Mouse (Mus musculus): ENCODE results near the gene Rasgef1b. TPM values are rescaled to one million over a fixed set of nuclear protein-coding genes. Genes with fewer than 3 reads are reported as not detected.

The Rasgef1b gene
- total RNA-seq (2021) = under 1 TPM; 0.36 to 0.37 TPM
- long read RNA-seq, experiment 1 = 0 reads
- long read RNA-seq, experiment 2 = 0 reads

GRCm38 (mm10) chr5:99728649-99729212, at the start of gene Rasgef1b:
TSS of gene Rasgef1b (minus strand) at chr5:99729065.
- peak; percentile 33 to 62 for DNase-seq
- intact Hi-C loops (cut with DNase I) = no loop called here

- no peak for DNase-seq
- intact Hi-C loops (cut with DNase I) = no loop called here
These were observed 46.5 kb upstream of the Rasgef1b start for GRCm38 (mm10) chr5:99775342-99775741.

GRCm38 (mm10) chr5:99773265-99773664, 44.4 kb upstream of the Rasgef1b start:
- DNase-seq = no peak
- intact Hi-C loops (cut with DNase I) = no loop called here

GRCm38 (mm10) chr5:99764246-99764645, 35.4 kb upstream of the Rasgef1b start:
- intact Hi-C loops (cut with DNase I) = loop anchor here (10.0 kb wide), 1 partner anchor 69 kb away; no protein-coding TSS in a partner anchor
- DNase-seq = no peak

DNA sequence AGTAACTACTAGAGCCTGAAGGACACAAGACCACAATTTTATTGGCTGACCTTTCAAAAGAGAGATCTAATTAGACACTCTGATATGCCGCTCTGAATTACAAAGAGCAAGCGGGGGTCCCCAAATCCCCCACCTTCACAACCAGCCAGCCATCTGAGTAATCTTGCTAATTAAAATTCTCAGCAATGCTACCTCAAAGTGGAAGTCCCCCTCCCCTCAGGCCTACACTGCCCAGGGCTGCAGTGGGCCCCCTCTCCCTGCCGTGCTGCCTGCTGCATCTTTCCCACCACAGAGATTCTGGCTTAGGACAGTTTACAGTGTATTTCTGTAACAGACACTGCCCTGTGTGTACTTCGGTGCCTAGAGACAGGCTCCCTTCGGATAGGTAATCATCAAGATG, 30.0 kb upstream of the Rasgef1b start:
- intact Hi-C loops (cut with DNase I) = no loop called here
- no peak for DNase-seq

GRCm38 (mm10) chr5:99753843-99754242, 25.0 kb upstream of the Rasgef1b start:
- DNase-seq = no peak
- intact Hi-C loops (cut with DNase I) = no loop called here

GRCm38 (mm10) chr5:99753368-99753767, 24.5 kb upstream of the Rasgef1b start:
- no peak for DNase-seq
- intact Hi-C loops (cut with DNase I) = no loop called here

DNA sequence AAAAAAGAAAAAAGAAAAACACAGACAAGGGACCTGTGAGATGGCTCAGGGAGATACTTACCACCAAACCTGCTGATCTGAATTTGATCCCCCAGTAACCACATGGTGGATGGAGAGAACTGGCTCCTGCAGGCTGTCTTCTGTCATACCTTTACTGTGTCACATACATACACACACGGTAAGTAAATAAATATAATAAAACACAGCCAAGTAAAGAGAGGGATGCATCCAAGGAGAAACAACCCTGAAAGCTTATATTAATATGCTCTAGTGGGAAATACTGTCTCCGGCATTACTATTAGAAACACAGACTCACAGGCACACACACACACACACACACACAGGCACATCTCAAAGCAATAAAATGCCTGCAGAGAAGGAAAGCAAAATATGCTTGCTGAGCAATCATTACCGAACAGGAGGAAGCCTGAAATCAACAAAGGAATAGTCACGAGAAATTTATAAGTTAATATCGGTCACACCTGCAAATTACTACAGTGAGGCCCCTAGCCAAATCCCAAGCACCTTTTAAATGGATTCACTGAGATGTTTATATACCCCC, 23.9 kb upstream of the Rasgef1b start:
- no peak for DNase-seq
- intact Hi-C loops (cut with DNase I) = no loop called here

GRCm38 (mm10) chr5:99748417-99748816, 19.6 kb upstream of the Rasgef1b start:
- DNase-seq = no peak

DNA sequence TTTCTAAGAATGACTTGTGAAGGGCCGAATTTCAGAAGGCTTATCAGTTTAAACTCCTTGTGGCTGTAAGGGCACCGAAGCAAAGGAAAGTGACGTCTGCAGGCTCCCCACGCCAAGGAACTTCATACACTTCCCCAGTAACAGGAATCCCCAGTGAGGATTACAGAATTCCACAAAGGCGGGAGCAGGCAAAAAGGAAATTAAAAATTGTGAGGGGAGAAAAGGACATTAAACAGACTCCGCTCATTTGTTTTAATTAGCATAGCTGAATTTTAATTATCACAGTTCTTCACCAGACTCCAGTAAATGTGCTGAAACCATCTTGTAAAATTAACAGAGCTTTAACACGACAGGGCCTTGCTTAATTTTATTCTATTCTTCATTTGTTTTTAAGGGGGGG, 17.2 kb upstream of the Rasgef1b start:
- intact Hi-C loops (cut with DNase I) = no loop called here
- no peak for DNase-seq

More at GRCm38 (mm10) chr5:99748417-99748816, 19.6 kb upstream of the Rasgef1b start:
- intact Hi-C loops (cut with DNase I) = no loop called here

DNA sequence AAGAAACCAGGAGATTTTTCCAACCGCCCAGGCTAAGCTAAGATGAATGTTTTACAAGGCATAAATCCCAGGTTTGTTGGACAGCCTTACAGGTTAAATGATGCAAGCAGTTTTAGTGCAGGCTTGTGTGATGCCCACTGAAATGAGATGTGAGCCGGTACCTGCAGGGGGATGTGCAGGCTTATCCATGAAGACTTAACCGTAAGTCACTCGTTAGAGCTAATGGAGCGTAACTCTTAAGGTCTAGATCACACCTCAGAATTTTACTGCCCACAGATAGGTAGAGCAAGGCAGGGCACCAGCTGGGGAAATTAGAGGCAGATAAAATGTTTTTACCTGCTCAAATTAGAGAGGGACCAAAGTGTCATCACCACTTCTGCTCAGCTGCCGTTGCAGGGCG, 14.0 kb upstream of the Rasgef1b start:
- no peak for DNase-seq
- intact Hi-C loops (cut with DNase I) = no loop called here

GRCm38 (mm10) chr5:99742056-99742455, 13.2 kb upstream of the Rasgef1b start:
- DNase-seq = no peak
- intact Hi-C loops (cut with DNase I) = no loop called here

DNA sequence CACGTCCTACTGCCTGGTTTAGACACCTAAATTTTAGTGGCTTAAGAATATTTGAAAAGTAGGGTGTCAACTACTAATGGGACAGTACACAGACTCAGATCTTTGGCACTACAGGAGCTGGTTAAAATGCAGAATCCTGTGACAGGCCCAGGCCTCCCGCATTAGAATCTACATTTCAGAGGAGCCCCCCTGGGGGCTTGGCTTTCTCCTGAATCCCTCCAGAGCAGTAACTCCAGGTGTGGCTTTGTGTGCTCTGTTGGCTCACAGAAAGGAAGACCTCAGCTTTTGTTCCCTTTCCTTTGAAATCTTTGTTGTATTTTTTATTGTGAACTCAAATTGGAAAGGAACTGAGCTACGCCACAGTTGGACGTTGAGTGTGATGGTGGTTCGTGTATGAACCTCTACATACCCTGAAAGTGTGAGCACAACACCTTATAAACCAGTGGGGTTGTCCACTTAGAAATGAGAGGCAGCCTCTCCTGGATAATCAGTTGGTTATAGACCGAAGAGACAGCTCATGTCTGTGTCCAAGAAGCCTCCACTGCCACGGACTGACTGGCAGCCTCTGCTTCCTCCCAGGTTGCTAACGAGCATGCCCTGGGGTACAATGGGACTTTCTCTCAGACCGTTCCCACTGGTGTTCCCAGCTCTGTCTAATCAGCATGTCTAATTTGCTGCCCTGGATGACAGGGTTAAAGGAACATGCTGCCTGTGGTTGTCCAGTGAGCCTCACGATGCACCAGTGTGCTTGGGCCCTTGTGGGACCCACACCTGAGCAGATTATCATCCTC, 9.3 kb upstream of the Rasgef1b start:
- intact Hi-C loops (cut with DNase I) = no loop called here
- no peak for DNase-seq

DNA sequence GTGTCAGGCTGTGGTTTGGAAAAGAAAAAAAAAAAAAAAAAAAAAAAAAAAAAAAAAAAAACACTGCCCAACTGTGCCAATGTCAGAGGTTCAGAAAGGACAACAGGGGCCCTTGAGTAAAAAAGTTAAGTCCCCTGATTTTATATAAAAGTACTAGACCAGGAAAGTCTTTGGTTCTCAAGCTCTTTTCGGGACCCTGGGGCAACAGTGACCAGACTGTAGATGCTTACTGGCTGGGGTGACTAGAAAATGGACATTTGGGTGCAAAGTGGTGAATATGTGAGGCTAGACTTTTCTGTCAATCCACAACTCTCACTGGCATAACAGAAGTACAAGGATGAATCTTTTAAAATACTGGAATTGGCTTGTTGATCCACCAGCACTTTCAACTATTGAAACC, 1.1 kb upstream of the Rasgef1b start:
- intact Hi-C loops (cut with DNase I) = no loop called here
- DNase-seq = no peak

DNA sequence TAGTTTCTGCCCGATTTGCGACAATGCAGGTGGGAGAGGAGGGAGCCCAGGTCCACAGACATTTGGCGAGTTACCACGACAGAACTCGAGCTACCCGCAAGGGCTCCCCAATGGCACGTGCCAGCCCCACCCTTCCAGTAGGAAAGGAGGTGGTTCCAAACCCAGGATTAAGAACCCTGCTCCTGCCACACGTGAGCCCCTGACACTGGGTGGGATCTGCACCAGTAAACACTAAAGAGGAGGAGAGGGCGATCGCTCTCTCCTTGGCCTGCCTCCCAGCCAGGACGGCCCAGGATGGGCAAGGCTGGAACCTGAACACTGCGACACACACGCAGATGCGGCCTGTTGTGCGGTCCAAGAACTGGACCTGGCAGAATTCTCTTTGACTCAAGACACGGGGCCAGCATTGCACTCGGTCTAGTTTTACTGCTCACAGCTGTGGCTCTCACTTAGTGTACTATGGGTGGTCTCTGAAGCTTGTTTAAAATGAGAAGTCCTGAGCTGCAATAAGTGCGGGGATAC, 557 bp upstream of the Rasgef1b start:
- intact Hi-C loops (cut with DNase I) = no loop called here

DNA sequence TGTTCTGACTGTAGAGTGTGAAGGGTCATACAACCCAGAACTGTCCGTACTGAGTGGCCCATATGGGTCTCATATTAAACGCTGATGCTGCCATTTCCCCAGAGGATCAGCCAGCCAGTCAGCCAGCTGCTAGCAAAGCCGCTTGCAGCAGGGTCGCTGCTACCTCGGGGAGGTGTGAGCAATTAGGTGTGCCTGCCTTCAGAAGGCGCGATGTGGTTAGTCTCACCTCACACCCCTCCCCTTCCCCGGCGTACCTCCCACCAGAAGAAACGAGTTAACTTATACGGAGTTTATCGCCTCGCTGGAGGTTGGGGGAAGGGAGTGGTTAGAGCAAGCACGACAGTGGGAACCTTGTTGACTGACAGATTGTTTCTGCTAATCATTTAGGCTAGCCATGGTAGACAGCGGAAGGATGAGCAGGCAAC, 826 bp downstream of the Rasgef1b start:
- intact Hi-C loops (cut with DNase I) = no loop called here
- no peak for DNase-seq

More for the DNA sequence above, 557 bp upstream of the Rasgef1b start:
- DNase-seq = no peak

GRCm38 (mm10) chr5:99723941-99724340, 4.9 kb downstream of the Rasgef1b start:
- intact Hi-C loops (cut with DNase I) = no loop called here
- DNase-seq = no peak

DNA sequence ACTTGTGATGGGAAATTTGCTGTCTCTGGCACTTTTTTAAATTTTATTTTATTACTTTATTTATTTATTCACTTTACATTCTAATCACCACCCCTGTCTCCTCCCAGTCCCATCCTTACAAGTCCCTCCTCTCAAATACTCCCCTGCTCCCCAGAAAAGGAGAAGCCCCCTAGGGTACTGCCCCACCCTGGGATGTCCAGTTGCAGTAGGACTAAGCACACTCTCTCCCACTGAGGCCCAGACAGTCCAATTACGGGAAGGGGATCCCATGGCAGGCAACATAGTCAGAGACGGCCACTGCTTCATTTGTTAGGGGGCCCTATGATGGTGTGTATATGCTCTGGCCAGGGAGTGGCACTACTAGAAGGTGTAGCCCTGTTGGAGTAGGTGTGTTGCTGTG, 6.6 kb downstream of the Rasgef1b start:
- no peak for DNase-seq
- intact Hi-C loops (cut with DNase I) = no loop called here

DNA sequence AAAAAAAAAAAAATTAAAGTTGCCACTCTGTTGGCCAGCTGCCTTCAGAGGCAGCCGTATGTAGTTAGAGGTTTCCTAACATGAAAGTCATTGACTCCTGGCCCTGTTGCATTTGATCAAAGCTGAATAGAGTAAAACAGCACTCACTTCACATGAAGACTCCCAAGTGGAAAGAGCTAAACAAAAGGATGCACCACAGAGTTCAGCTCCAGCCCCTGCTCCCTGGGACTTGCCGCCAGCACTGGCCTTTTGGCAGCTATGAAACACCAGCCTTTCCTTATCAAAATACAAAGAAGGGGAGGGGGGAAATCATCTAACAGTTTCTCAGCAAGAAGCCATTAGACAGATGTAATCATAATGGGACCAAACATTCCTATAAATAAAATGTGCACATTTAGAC, 8.3 kb downstream of the Rasgef1b start:
- DNase-seq = no peak
- intact Hi-C loops (cut with DNase I) = no loop called here

- intact Hi-C loops (cut with DNase I) = no loop called here
- DNase-seq = no peak
These were observed 10.9 kb downstream of the Rasgef1b start for GRCm38 (mm10) chr5:99717917-99718316.

DNA sequence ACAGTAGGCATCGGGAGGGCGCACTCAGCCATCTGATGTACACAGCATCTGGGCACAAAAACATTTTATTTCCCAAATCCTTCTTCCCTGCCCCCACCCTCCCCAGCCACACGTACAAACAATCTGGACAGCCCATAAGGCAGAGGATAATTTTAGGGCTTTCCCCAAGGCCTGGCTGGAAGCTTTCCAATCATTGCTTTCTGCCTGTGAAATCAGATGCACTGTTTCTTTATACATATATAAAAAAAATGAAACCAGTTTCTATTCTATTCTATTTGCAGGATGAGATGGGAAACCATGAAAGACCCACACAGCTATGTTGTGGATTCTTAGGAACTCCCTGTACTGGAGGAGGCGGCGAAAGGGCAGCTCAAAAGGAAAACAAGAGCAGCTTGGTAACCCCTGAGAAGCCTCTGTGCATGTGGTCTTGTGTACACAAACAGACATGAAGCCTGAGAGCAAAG, 13.6 kb downstream of the Rasgef1b start:
- DNase-seq = no peak
- intact Hi-C loops (cut with DNase I) = no loop called here

All from gastrocnemius, postnatal 36 days (tissue).